Mouse (Mus musculus): ENCODE results near the gene Hist1h2ac. TPM values are rescaled to one million over a fixed set of nuclear protein-coding genes. Genes with fewer than 3 reads are reported as not detected.

Hist1h2ac gene
- polyA plus RNA-seq, 1 experiment from 2014 or later, result 1.1 TPM

Small RNA genes within 50 kb of the gene (microRNA-seq; reads per million reads assigned to microRNA genes)
- gene Gm44350, result not detected

Other genes with a start within 250 kb of the Hist1h2ac start
- gene Btn1a1, start 218.0 kb downstream of the Hist1h2ac start, polyA plus RNA-seq (2016; fragmentation: Nextera tagmentation; extraction: Ambion mirVana), result 0.10 and 0.12 TPM in 2 replicates
- gene Btn2a2, start 195.1 kb downstream of the Hist1h2ac start, polyA plus RNA-seq (2016; fragmentation: Nextera tagmentation; extraction: Ambion mirVana), result 1.8 and 1.9 TPM in 2 replicates
- gene Hist1h4h, start 152.9 kb downstream of the Hist1h2ac start, polyA plus RNA-seq (2016; fragmentation: Nextera tagmentation; extraction: Ambion mirVana), result 6.0 and 9.0 TPM in 2 replicates
- gene Hist1h2af, start 150.0 kb downstream of the Hist1h2ac start, polyA plus RNA-seq (2016; fragmentation: Nextera tagmentation; extraction: Ambion mirVana), result 9.8 and 16.3 TPM in 2 replicates
- 10.5 and 17.3 TPM in 2 replicates for gene Hist1h3g, start 148.5 kb downstream of the Hist1h2ac start, polyA plus RNA-seq (2016; fragmentation: Nextera tagmentation; extraction: Ambion mirVana)
- 1.4 TPM in 2 replicates for gene Hist1h2bh, start 140.6 kb downstream of the Hist1h2ac start, polyA plus RNA-seq (2016; fragmentation: Nextera tagmentation; extraction: Ambion mirVana)
- gene Hist1h3f, start 139.9 kb downstream of the Hist1h2ac start, polyA plus RNA-seq (2016; fragmentation: Nextera tagmentation; extraction: Ambion mirVana), result 2.1 and 3.2 TPM in 2 replicates
- gene Hist1h4f, start 132.3 kb downstream of the Hist1h2ac start, polyA plus RNA-seq (2016; fragmentation: Nextera tagmentation; extraction: Ambion mirVana), result 2.7 and 3.6 TPM in 2 replicates
- gene Hist1h1d, start 130.7 kb downstream of the Hist1h2ac start, polyA plus RNA-seq (2016; fragmentation: Nextera tagmentation; extraction: Ambion mirVana), result 0.58 and 0.80 TPM in 2 replicates
- gene Hist1h3e, start 121.6 kb downstream of the Hist1h2ac start, polyA plus RNA-seq (2016; fragmentation: Nextera tagmentation; extraction: Ambion mirVana), result 11.1 and 12.8 TPM in 2 replicates
- 153 and 213 TPM in 2 replicates for gene Hist1h2ae, start 112.7 kb downstream of the Hist1h2ac start, polyA plus RNA-seq (2016; fragmentation: Nextera tagmentation; extraction: Ambion mirVana)
- 16.5 and 25.4 TPM in 2 replicates for gene Hist1h2bg, start 112.6 kb downstream of the Hist1h2ac start, polyA plus RNA-seq (2016; fragmentation: Nextera tagmentation; extraction: Ambion mirVana)
- gene Hist1h2bf, start 109.8 kb downstream of the Hist1h2ac start, polyA plus RNA-seq (2016; fragmentation: Nextera tagmentation; extraction: Ambion mirVana), result 12.5 and 21.2 TPM in 2 replicates
- 1.9 and 2.7 TPM in 2 replicates for gene Hist1h2ad, start 109.6 kb downstream of the Hist1h2ac start, polyA plus RNA-seq (2016; fragmentation: Nextera tagmentation; extraction: Ambion mirVana)
- gene Hist1h3d, start 108.2 kb downstream of the Hist1h2ac start, polyA plus RNA-seq (2016; fragmentation: Nextera tagmentation; extraction: Ambion mirVana), result 9.5 and 11.3 TPM in 2 replicates
- gene Hist1h4d, start 102.3 kb downstream of the Hist1h2ac start, polyA plus RNA-seq (2016; fragmentation: Nextera tagmentation; extraction: Ambion mirVana), result 139 and 158 TPM in 2 replicates
- gene Hist1h2be, start 62.8 kb downstream of the Hist1h2ac start, polyA plus RNA-seq (2016; fragmentation: Nextera tagmentation; extraction: Ambion mirVana), result 2.2 and 3.7 TPM in 2 replicates
- 24.6 and 30.8 TPM in 2 replicates for gene Hist1h1e, start 61.4 kb downstream of the Hist1h2ac start, polyA plus RNA-seq (2016; fragmentation: Nextera tagmentation; extraction: Ambion mirVana)
- gene Hist1h2bc, start 251 bp upstream of the Hist1h2ac start, polyA plus RNA-seq (2016; fragmentation: Nextera tagmentation; extraction: Ambion mirVana), result 29.3 and 33.7 TPM in 2 replicates
- gene Hist1h1t, start 11.9 kb upstream of the Hist1h2ac start, polyA plus RNA-seq (2016; fragmentation: Nextera tagmentation; extraction: Ambion mirVana), result not detected in 2 replicates
- 13.4 and 18.4 TPM in 2 replicates for gene Hist1h4c, start 14.5 kb upstream of the Hist1h2ac start, polyA plus RNA-seq (2016; fragmentation: Nextera tagmentation; extraction: Ambion mirVana)
- 3.8 and 4.2 TPM in 2 replicates for gene Hfe, start 26.9 kb upstream of the Hist1h2ac start, polyA plus RNA-seq (2016; fragmentation: Nextera tagmentation; extraction: Ambion mirVana)
- 20.1 and 21.4 TPM in 2 replicates for gene Hist1h1c, start 54.9 kb upstream of the Hist1h2ac start, polyA plus RNA-seq (2016; fragmentation: Nextera tagmentation; extraction: Ambion mirVana)
- gene Hist1h3c, start 61.7 kb upstream of the Hist1h2ac start, polyA plus RNA-seq (2016; fragmentation: Nextera tagmentation; extraction: Ambion mirVana), result 20.7 and 22.1 TPM in 2 replicates
- gene Hist1h2bb, start 62.8 kb upstream of the Hist1h2ac start, polyA plus RNA-seq (2016; fragmentation: Nextera tagmentation; extraction: Ambion mirVana), result 6.3 and 6.7 TPM in 2 replicates
- gene Hist1h2ab, start 67.2 kb upstream of the Hist1h2ac start, polyA plus RNA-seq (2016; fragmentation: Nextera tagmentation; extraction: Ambion mirVana), result 77.8 and 92.9 TPM in 2 replicates
- gene Hist1h3b, start 68.3 kb upstream of the Hist1h2ac start, polyA plus RNA-seq (2016; fragmentation: Nextera tagmentation; extraction: Ambion mirVana), result 17.7 and 30.1 TPM in 2 replicates
- 9.1 and 10.7 TPM in 2 replicates for gene Hist1h4b, start 73.1 kb upstream of the Hist1h2ac start, polyA plus RNA-seq (2016; fragmentation: Nextera tagmentation; extraction: Ambion mirVana)
- 1.2 and 1.4 TPM in 2 replicates for gene Hist1h4a, start 77.3 kb upstream of the Hist1h2ac start, polyA plus RNA-seq (2016; fragmentation: Nextera tagmentation; extraction: Ambion mirVana)
- gene Hist1h3a, start 78.4 kb upstream of the Hist1h2ac start, polyA plus RNA-seq (2016; fragmentation: Nextera tagmentation; extraction: Ambion mirVana), result 11.9 and 12.8 TPM in 2 replicates
- 6.3 and 7.4 TPM in 2 replicates for gene Hist1h1a, start 79.7 kb upstream of the Hist1h2ac start, polyA plus RNA-seq (2016; fragmentation: Nextera tagmentation; extraction: Ambion mirVana)
- gene Trim38, start 86.0 kb upstream of the Hist1h2ac start, polyA plus RNA-seq (2016; fragmentation: Nextera tagmentation; extraction: Ambion mirVana), result 0.16 TPM in 1 of 2 replicates, not detected in the other
- gene Slc17a2, start 123.0 kb upstream of the Hist1h2ac start, polyA plus RNA-seq (2016; fragmentation: Nextera tagmentation; extraction: Ambion mirVana), result not detected in 2 replicates
- gene Slc17a3, start 155.5 kb upstream of the Hist1h2ac start, polyA plus RNA-seq (2016; fragmentation: Nextera tagmentation; extraction: Ambion mirVana), result 0.06 TPM in 1 of 2 replicates, not detected in the other
- not detected in 2 replicates for gene Slc17a1, start 183.8 kb upstream of the Hist1h2ac start, polyA plus RNA-seq (2016; fragmentation: Nextera tagmentation; extraction: Ambion mirVana)
- not detected in 2 replicates for gene Slc17a4, start 231.1 kb upstream of the Hist1h2ac start, polyA plus RNA-seq (2016; fragmentation: Nextera tagmentation; extraction: Ambion mirVana)

All from limb, embryonic 12.5 days (tissue).